Mouse (Mus musculus): ENCODE results near the gene Lsamp.

DNA sequence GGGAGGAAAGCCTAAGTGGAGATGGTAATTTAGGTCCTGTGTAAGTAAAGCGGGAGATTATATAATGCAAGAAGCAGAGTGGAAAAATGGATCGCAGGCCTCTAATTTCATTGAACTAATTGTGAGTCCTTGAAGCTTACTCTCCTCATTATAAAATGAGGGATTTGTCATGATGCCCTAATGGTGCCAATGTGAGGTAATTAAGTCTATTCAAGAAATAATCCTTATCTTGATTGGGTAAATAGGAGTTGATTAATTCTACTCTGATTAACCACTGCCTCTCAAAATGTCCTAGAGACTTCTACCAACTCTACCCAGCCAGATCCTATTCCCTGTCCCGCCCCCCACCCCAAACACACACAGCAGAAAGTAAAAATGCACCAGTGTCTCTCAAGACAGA lies 1802.5 kb downstream of the Lsamp start:
- TF ChIP-seq TAL1 (IDR thresholded peaks at IDR 0.05; ENCODE audit: low read length): no peak
- no peak for TF ChIP-seq GATA1 (IDR thresholded peaks at IDR 0.05; ENCODE audit: low read length)
